Mouse (Mus musculus) E14TG2a.4 (cell line): ENCODE results near the gene Map2k3.

ENCODE experiments used
- CTCF ChIP-seq: conservative IDR thresholded peaks from 2 replicates; pipeline ENCODE4 v1.5.1; 2014; ENCODE audit warnings: low read length
- POU5F1 ChIP-seq: IDR thresholded peaks from 2 replicates; pipeline ENCODE4 v1.6.1; 2014; ENCODE audit warnings: low read length, borderline replicate concordance

GRCm38 (mm10) chr11:60939487-60939886, 7.7 kb downstream of the Map2k3 start:
- TF ChIP-seq CTCF (no peak), POU5F1 (no peak)
